Mouse (Mus musculus) heart, adult 9 months (tissue): ENCODE results near the gene Gpr1.
A peak's percentile ranks its signal among the peaks of the same experiment; 100 is the strongest.
"Not testable (repeated sequence)": the region's sequence is repeated elsewhere in the genome, so short reads cannot be mapped to it uniquely, and the experiment has no call there.

Experiments used
- DNase-seq, 2 experiments: peaks; one replicate each; pipeline ENCODE4 v3.0.0; 2022; ENCODE audit warnings: low spot score in 2 of 2

Gene Gpr1

DNA sequence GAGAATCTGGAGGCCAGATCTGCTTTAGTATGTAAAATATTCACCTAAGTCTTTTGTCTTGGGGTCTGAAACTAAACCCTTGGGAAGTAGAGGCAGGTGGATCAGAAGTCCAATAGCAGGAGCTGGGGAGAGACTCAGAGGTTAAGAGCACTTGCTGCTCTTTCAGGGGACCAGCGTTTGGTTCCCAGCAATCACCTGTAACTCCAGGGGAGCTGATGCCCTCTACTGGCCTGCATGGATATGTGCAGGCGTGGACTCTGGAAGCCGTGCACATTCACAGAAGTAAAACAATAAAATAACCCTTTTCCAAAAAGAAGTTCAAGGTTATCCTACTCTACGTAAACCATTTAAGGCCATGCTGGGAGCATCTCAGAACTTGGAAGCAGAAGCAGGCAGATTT is 4.9 kb upstream of the Gpr1 start:
- no peak for DNase-seq

DNA sequence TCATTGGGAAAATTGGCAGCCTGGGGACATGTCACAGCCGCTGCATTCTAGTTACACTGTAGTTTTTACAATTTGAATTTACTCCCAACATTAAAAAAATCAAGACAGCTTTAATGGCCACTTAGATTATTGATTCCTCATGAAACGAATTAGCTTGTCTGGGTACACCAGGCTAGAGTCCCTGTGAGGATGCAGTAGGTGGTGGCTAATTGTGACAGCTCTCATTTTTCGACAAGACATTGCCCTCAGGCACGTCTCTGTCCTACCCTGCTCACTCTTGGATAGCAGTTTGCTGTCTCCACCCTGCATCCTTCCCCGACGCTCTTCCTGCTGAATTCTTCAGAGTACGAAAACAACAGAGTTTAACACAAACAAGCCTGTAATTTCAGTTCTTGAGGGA is 288 bp upstream of the Gpr1 start:
- no peak for DNase-seq

DNA sequence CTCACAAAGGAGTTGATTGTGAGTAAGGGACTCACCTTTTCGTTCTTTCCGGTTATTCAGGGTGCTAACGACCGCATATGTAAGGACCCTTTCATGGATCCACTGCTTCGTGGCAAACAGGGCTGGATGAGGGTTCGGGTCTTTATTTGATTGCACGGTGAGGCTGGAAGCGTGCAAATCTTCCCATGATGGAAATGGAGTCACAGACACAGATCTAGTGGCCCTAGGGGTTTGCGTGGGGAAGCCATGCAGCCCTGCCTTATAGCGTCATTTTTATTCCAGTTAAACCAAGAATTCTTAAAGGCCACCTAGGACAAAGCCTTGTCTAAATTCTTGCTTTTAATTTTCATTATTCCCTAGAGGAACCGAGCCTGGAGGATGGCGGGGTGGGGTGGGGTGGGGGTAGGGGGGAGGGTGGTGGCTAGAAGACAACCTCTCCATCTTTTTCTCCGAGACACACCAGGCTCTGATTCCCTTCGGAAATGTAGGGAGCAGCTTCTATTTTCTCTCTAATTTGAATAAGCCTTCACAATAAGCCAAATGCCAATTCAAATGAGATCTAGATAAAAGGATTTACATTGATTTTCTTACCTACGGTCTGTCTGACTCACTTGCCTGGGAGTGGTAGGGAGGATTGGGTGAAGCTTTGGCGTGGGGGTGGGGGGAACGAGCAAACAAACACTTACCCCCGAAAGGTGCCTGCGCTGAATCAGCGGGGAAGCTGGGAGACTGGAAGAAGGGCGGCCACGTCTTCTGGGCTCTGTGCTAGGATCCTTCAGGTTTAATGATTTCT is 669 bp downstream of the Gpr1 start:
- no peak for DNase-seq

DNA sequence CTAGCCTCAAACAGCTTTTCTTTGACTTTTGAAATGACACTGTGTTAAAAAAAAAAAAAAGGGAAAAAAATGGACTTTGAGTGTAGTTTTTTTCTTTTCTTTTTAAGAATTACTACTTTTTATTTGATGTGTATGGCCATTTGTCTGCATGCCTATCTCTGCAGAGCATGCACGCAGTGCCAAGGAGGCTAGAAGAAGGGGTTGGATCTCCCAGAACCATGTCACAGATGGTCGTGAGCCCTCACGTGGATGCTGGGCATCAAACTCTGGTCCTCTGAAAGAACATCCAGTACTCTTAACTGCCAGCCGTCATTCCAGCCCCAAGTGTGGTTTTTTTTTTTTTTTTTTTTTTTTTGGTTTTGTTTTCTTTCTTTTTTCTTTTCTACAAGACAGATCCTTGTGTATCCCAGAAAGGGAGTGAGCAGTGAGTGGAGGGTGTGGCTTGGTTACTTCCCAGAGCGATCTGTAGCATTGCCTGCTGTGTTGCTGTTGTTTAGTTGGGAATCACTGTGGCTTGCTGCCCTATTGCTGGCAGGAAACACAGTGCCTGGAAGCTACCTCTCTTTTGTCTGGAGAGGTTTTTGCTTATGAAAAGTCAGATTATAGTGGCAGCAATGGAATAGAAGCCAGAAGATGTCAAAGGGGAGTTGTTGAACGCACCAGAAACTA is 4.3 kb downstream of the Gpr1 start:
- DNase-seq, result no peak

DNA sequence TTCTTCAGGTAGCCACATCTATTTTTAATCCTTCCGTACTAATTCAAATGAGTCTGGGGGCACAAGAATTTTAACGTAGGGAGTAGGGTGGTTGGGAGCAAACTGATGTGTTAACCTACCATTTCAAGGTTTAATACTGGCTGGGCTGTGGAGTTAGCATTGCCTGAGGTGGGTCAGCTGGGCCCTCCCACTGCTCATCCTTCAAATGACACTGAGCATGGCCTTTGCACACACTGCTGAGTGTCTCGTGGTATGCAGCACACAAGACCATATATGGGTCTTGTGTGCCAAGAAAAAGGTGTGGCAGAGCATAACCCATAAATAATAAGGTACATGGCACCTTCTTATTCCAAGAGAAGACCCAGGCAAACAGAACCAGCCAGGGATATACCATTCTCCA is 6.7 kb downstream of the Gpr1 start:
- no peak for DNase-seq

DNA sequence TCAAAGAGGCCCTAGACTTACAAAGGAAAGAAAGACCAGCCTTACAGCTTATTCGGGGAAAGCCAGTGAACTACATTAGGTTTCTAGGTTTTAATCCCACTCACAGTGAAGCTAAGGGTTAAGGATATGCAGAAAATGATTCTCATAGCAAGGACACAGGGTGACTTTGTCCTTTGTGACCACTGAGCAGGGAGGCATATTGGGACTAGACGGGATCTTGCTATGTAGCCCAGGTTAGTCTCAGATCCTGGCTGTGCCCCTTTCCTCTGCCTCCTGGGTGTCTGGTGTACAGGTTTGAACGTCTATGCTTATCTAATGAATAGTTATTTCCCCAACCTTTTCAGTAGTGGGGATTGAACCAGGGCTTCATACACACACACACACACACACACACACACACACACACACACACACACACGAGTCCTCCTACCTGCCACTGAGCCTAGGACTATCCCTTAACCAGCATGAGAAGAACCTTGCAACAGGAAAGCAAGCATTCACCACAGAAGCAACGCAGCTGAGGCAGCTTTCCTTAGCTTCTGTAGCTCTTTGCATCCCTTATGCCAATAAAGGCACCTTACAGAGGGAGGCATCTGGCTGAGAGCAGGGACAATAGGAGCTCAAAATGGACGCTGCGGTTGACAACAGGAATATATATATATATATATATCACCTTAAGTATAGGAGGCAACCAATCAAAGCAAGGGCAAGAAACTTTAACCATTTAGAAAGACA is 9.5 kb downstream of the Gpr1 start:
- no peak for DNase-seq

DNA sequence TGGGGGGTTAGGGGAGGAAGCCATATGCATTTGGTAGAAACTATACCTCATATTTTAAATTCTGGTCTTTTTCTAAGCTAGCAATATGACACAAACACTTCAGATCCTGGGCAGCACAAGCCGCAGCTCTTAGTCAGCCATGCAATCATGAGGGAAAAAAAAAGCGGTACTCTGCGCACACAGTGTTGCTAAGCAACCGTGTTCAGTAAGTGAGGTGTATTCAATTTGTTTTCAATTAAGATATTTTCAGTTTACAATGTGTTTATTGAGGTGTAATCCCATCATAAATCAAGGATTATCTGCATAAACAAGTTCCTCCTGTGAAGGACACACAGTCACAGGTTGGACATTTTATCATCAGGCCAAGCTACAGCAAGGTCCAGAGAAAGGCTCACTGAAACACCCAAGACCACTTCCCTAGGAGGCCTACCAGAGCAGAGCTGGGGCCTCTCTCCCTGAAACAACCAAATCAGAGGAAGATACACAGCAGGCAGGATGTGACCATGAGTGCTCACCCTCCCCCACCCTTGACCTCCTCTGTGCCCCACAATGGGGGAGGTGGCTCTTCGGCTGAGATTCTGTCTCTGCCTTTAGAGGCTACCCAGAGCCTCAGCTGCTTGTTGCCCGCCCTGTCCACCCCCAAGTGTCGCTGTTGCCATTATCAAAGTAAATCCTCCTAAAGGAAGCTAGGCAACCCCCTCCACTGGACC is 10.2 kb downstream of the Gpr1 start:
- no peak for DNase-seq

DNA sequence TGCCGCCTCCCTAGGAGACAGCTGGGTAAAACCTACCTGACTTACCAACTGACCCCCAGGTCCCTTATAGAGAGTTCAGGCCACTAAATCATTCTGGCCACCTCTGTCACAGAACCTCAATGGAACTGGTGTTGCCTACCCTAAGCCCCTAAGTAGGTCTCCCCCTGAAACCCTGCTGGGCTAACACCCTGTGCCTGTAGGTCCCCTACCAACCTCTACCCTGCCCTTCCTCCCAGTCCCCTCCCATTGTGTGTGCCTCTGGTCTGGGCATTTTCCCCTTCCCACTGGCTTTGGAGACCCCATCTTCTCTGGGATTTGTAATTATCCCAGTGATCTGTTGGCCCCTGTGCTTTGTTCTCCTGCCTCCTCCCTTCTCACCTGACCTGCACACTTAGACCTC is 10.9 kb downstream of the Gpr1 start:
- DNase-seq, result no peak

DNA sequence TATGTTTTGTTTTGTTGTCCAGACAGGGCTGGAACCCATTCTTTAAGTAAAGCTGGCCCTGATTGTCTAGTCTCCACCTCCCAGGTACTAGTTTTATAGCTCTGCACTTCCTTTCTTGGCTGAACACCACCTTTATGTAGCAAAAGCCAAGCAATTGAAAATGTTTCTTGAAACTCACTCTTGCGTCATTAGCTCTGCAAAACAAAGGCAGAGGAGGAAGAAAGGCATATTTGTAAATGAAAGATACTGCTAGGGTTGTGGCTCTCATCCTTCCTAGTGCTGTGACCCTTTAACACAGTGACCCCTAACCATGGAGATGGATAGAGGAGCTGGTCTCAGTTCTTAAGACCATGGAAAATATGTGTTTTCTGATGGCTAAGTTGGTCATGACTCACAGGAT is 12.7 kb downstream of the Gpr1 start:
- no peak for DNase-seq

DNA sequence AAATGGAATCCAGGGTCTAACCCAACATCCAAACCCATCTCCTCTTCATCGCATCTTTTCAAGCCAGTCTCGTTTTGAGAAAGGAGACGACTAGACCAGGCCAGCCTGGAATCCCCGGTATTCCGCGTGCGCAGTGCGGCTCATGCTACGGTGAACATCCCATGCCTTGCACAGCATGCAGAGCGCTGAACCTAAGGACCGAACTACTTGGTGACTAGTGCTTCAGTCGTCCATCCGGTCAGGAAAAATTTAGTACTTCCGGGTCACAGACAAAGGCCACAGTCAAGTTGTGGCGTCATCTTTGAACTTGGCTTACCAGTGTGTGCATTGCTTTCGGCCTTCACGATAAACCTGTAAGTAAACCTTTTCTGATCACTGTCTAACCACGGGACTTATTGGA is 14.0 kb downstream of the Gpr1 start:
- DNase-seq, result no peak

DNA sequence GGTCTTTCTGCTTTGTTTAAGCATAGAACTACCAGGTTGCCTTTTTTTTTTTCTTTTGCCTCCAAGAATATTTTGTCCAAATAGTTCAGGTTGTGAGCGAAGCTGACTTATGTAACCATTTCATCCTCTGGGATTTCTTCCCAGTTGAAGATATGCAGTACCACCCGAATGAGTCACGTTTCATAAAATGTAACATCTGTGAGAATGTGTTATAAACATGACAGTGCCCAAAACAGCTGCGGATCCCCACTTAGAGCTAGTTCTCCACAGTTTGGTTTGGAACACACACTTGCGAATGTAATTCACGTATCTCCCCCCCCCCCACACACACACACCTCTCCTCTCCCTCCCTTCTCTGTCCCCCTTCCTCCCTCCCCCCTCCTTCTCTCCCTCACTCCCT is 15.0 kb downstream of the Gpr1 start:
- DNase-seq, result peak in 1 of 2 experiments; percentile 28

DNA sequence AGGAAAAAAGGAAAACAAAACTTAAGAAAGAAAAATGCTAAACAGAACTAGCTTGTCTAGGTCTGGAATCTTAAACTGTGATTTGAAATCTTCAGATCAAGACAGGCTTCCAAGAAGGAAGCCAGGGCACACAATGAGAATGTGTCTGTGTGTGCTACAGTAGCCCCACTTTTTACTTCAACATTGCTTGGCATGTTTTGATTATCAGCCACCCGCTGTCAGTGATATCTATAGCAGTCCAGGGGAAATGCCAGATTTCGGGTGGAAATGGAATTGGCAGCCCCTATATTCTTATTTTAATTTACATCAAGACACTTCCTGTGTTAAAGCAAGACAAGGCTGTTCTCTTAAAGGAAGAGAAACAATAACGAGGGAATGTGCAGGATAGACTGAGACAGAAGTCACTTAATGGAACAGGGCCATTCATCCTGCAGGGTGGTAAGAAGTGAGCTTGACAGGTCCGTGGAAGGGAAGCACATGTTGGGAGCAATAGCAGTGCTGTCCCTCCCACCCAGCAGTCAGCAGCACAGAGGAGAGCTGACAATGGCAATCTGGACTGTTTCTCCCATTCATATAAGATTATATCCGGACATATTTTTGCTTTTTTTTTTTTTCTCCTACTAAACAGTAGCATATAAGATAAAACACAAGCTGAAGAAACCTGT is 18.4 kb downstream of the Gpr1 start:
- DNase-seq, result no peak

DNA sequence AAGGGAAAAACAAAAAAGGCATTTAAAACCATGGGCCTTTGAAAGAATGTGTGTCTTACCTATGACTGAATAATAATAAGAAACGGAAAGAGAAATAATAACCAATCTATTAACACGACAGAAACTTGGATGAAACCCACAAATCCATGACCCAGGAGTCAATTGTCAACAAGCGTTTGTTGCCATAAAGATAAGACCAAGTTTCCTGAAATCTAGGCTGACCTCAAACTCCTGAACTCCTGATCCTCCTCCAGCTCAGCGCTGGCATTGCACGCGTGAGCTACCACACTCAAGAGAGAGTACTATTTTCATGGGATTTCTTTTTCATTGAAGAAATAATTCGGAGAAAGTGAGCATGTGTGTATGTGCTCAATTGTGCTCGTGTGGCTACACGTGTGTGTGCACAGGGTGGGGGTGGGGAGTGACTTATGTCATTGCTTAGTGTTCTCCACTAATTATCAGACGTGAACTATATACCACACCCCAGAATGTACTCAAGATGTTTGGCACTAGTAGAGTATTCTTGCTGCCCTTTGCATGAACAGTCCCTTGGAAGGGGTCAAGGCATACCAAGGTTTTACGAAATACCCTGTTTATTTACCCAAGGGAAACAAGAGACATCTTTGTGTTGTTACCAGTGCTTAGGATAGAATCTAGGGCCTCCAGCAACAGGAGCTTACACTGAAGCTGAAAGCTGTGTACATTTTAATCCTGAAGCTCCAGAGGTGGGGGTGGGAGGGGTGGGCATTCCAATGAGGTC is 21.9 kb downstream of the Gpr1 start:
- DNase-seq, result no peak

DNA sequence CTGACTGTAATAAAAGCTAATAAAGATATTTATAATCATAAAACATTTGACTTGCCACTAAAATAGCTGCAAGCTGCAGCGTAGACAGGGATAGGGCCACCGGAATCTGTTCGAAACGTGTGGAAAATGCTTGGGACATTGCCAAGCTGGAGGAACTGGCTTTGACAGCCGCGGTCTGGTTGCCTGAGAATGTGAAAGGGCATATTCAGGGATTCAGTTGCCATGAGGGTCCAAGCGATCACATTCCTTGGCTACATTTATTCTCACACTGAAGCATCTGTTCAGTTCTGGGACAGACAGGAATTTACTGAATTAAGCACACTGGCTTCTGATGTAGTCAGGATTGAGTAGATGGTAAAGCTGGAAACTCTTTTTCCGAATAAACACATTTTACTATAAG is 23.5 kb downstream of the Gpr1 start:
- DNase-seq, result no peak

DNA sequence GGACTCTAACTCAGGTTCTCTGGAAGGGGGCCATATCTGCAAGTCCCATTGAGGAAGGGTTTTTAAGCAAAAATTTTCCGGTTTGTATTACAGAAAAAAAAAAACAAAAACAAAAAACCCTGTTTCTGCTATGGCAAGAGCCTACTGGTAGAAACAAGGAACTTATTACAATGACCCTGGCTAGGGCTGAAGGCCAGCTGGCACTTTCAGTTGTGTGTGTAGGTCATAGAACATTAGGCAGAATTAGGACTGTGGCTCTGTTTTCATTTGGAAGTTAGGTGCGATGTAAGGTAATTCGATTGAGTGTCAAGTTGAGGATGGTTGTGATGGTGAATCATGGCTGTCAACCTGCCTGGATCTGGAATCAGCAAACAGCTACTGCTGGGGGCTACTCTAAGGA is 25.8 kb downstream of the Gpr1 start:
- no peak for DNase-seq

DNA sequence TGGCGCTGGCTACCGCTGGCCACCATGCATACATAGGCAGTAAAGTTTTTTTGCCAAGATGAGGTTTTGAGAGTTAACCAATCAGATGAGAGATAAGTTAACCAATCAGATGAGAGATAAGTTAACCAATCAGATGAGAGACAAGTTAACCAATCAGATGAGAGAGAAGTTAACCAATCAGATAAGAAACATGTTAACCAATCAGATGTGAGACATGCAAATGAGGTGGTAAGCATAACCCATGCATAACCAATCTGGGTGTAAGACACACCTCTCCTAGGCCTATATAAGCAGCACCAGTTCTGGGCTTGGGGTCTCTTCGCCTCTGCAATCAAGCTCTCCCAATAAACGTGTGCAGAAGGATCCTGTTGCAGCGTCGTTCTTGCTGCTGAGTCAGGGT is 28.9 kb downstream of the Gpr1 start:
- not testable (repeated sequence) for DNase-seq

DNA sequence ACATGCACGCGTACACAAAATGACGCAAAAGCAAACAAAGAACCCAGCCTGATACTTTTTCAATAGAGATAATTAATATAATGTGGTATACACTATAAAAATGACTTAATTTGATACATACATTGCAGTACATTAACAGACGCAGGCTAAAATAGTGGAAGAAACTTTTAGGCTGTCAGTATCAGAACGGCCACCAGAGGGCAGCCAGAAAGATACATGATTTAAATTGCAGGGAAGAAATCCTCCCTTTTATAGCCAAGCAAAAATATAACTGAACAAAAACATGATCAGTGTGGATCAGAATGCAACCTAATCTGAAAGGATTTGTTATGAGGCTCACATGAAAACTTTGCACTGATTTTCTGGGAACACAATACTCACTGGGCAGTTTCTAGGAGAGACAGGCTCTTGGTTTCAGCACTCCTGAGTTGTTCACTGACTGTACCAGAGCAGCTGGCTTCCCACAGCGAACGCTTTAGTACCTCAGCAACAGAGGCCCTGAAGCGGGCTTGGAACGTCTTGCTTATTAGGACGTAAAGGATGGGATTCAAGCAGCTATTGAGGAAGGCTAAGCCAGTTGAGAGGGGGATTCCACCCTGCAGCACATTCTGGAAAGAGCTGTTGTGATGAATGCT is 31.6 kb downstream of the Gpr1 start:
- peak in 1 of 2 experiments; percentile 48 for DNase-seq

DNA sequence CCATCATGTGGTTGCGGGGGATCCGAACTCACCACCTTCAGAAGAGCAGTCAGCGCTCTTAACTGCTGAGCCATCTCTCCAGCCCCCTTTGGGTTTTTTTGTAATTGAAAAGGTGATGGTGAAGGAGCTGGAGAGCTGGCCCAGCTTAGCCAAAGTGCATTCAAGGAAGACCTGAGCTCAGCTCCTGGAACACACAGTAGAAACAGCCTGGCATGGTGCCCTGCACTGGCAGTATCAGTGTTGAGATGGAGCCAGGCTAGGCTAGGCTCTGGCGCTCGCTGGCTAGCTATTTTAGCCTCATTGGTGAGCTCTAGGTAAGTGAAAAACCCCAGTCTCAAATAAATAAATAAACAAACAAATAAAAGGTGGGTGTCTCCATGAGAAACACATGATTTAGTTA is 32.1 kb downstream of the Gpr1 start:
- peak; percentile 32 to 81 for DNase-seq

DNA sequence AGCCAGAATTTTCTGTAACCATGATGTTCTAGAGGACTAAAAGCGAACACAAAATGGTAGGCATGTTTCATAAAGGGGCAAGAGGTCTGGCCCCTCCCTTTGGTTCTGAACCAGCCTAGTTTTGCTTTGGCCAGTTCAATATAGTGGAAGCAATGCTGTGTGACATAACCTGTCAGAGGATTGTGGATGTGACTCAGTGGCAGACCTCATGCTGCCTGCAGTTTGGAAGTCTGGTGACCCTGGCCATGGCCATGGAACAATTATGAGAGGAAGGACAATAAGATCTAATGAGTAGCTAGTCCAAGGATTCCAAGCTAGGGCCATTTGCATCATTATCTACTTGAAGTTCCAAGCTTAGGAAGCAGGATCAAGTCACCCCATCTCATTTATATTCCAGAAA is 32.9 kb downstream of the Gpr1 start:
- DNase-seq, result no peak

DNA sequence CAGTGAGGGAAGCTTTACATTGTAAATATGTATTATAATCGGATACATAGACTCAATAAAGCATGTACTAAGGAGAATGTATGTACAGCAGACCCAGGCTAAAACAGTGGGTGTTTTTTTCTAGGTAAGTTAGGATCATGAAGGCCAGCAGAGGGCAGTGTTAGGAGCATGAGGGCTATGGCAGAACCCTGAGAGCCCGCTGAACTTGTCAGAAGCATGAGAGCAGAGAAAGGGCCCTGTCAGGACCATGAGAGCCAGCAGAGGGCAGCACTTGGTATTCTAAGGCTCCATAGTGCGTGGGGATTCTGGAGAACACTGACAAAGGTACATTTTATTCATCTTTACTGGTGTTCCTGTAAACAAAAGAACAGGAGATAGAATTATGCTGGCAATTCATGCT is 33.3 kb downstream of the Gpr1 start:
- DNase-seq, result peak; percentile 85 to 93
